Mouse (Mus musculus) olfactory bulb, adult 2 months (tissue): Measurements from ENCODE around the gene Map3k12.

Source experiments
- CTCF ChIP-seq: fragments of 200-500 bp; IDR thresholded peaks from 2 replicates; pipeline ENCODE4 v1.5.1; 2012; ENCODE audit warnings: low read depth, mild to moderate bottlenecking, low read length, moderate library complexity; ENCODE audit not compliant: insufficient read depth
- POLR2A ChIP-seq: fragments of 200-500 bp; IDR thresholded peaks from 2 replicates; pipeline ENCODE4 v1.6.1; 2012; ENCODE audit warnings: mild to moderate bottlenecking, low read depth, low read length, moderate library complexity; ENCODE audit not compliant: insufficient read depth

GRCm38 (mm10) chr15:102546246-102546645, 29.4 kb upstream of the Map3k12 start:
- TF ChIP-seq CTCF (no peak), POLR2A (no peak)
